Comparison of ENCODE assay signal across 8 mouse cellular contexts in the genomic region with DNA sequence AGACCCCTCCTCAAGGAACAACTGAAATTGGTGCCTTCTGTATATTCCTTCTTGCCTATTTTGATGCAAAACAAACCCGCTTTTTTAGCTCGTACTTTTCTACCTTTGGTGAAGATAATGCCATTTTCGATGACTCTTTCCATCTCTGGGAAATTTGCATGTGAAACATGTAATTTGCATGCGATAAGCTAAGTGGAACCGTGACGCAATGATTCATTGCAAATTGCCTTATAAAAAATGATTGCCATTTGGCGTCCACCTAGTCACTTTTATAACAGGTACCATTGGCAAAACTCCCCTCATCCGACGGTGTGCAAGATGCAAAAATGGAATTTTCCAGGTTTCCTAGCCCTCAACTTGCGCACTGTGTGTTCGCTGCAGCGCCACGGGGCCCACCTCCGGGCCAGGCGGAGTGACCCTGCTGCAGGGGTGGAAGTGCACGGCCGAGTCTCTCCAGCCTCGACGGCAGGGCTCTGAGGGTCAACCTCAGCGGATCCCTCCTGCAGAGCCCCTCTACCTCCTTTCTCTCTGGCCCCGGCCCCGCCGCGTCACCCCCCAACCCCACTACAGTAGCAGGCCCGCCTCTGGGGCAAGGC. TPM values are rescaled to one million over a fixed set of nuclear protein-coding genes. Genes with fewer than 3 reads are reported as not detected.
A peak's percentile ranks its signal among the peaks of the same experiment; 100 is the strongest.
DNase-seq lines count a peak whose midpoint lies in the region; ATAC-seq and TF ChIP-seq lines count a peak whose summit lies in the region.

No protein-coding gene starts in this region.

- no peak for TF ChIP-seq CTCF in heart, adult 2 months (IDR thresholded peaks at IDR 0.05)
- no peak for TF ChIP-seq CTCF in C2C12 (IDR thresholded peaks at IDR 0.05; ENCODE audit: control insufficient read depth, insufficient read depth, insufficient read length)

- peak overlapping the region; percentile 81 for H3K9ac ChIP-seq in heart, adult 2 months (ENCODE audit: low read depth, low read length)
- peak overlapping the region; percentile 80 for H3K9ac ChIP-seq in liver, embryonic 12.5 days
- peak overlapping the region; percentile 28; the same call in 1 of the 2 replicates for H3K9ac ChIP-seq in stomach, embryonic 14.5 days (replicated peaks; ENCODE audit: low read depth, low read length)

- intact Hi-C loops in heart, adult 2 months (cut with DNase I): loop anchor here (1.0 to 10.0 kb wide), 4 partner anchors 21 to 311 kb away; a partner anchor contains a TSS
- intact Hi-C loops in heart, postnatal 10 days (cut with DNase I): loop anchor here (1.0 kb wide), 1 partner anchor 21 kb away; no protein-coding TSS in a partner anchor

- no peaks in the 10 kb centered on the region for H3K79me2 ChIP-seq in heart, adult 2 months (replicated peaks; ENCODE audit: control insufficient read depth, insufficient read depth, low read length)
- no peaks in the 10 kb centered on the region for H3K79me2 ChIP-seq in C2C12 (ENCODE audit: control insufficient read depth, insufficient read depth)

- H3K36me3 ChIP-seq in heart, adult 2 months (ENCODE audit: control insufficient read depth, insufficient read depth, low read length): no peaks in the 10 kb centered on the region
- no peaks in the 10 kb centered on the region for H3K36me3 ChIP-seq in C2C12 (ENCODE audit: control insufficient read depth, insufficient read depth)
- no peaks in the 10 kb centered on the region for H3K36me3 ChIP-seq in forebrain, embryonic 10.5 days (replicated peaks)
- H3K36me3 ChIP-seq in liver, embryonic 12.5 days: no peaks in the 10 kb centered on the region
- H3K36me3 ChIP-seq in stomach, embryonic 14.5 days (ENCODE audit: control insufficient read depth, insufficient read depth, low read length): no peaks in the 10 kb centered on the region

- peak; percentile 66 for ATAC-seq in liver, embryonic 12.5 days
- ATAC-seq in stomach, embryonic 14.5 days (ENCODE audit: insufficient number of reproducible peaks, insufficient read depth, low FRiP score, low read depth): no peak; the same call in 1 of the 2 replicates

- peak overlapping the region; percentile 96 for H3K27ac ChIP-seq in heart, adult 2 months
- peak overlapping the region; percentile 91 for H3K27ac ChIP-seq in forebrain, embryonic 10.5 days
- H3K27ac ChIP-seq in liver, embryonic 12.5 days: peak overlapping the region; percentile 89
- H3K27ac ChIP-seq in stomach, embryonic 14.5 days (ENCODE audit: low read length): peak overlapping the region; percentile 85

- TF ChIP-seq EP300 in heart, adult 2 months (IDR thresholded peaks at IDR 0.05; ENCODE audit: insufficient read depth, low read depth, low read length): no peak

- H3K4me3 ChIP-seq in heart, adult 2 months: peak overlapping the region; percentile 49
- peak overlapping the region; percentile 48 for H3K4me3 ChIP-seq in C2C12 (ENCODE audit: insufficient read depth, poor library complexity, severe bottlenecking)
- peak overlapping the region; percentile 67 for H3K4me3 ChIP-seq in forebrain, embryonic 10.5 days
- H3K4me3 ChIP-seq in liver, embryonic 12.5 days: peak overlapping the region; percentile 74
- peak overlapping the region; percentile 55 for H3K4me3 ChIP-seq in stomach, embryonic 14.5 days (ENCODE audit: low read depth, low read length)

- no peaks in the 10 kb centered on the region; the same call in 1 of the 2 replicates for H3K4me1 ChIP-seq in heart, adult 2 months (ENCODE audit: control insufficient read depth, insufficient read depth, low read length)
- no peaks in the 10 kb centered on the region for H3K4me1 ChIP-seq in forebrain, embryonic 10.5 days
- H3K4me1 ChIP-seq in liver, embryonic 12.5 days: peaks cover 5% of the 10 kb centered on the region; the same call in 1 of the 2 replicates
- H3K4me1 ChIP-seq in stomach, embryonic 14.5 days (ENCODE audit: control insufficient read depth, insufficient read depth, low read length): no peaks in the 10 kb centered on the region

- no peaks in the 10 kb centered on the region for H3K9me3 ChIP-seq in forebrain, embryonic 10.5 days
- no peaks in the 10 kb centered on the region for H3K9me3 ChIP-seq in liver, embryonic 12.5 days (replicated peaks)
- H3K9me3 ChIP-seq in stomach, embryonic 14.5 days (ENCODE audit: control insufficient read depth, low read depth, low read length): no peaks in the 10 kb centered on the region

- no peaks in the 10 kb centered on the region for H3K79me3 ChIP-seq in C2C12 (ENCODE audit: low read depth)

- peak overlapping the region; percentile 55 for H3ac ChIP-seq in C2C12 (ENCODE audit: control insufficient read depth, insufficient read length, low read depth)

- no peak for DNase-seq in heart, adult 2 months
- DNase-seq in heart, postnatal 10 days: no peak
- no peak for DNase-seq in forebrain, embryonic 10.5 days (ENCODE audit: extremely low spot score, low spot score)
- DNase-seq in gastrocnemius, adult 8-10 months (ENCODE audit: low spot score in 2 of 2): no peak
- DNase-seq in right cerebral cortex, postnatal 25 days: no peak

- peak overlapping the region; percentile 82 for H3K4me2 ChIP-seq in liver, embryonic 12.5 days
- peak overlapping the region; percentile 46 for H3K4me2 ChIP-seq in stomach, embryonic 14.5 days (replicated peaks; ENCODE audit: low read depth, low read length)

- 13% methylated on average over 25 of the region's 25 CpGs for whole genome bisulfite sequencing in heart, adult 2 months
- whole genome bisulfite sequencing in forebrain, embryonic 10.5 days: 15% methylated on average over 23 of the region's 25 CpGs
- 5% methylated on average over 24 of the region's 25 CpGs for WGBS in liver, embryonic 12.5 days (ENCODE audit: insufficient replicate concordance)
- 11% methylated on average over 25 of the region's 25 CpGs for WGBS in stomach, embryonic 14.5 days

- TF ChIP-seq POLR2A in heart, adult 2 months (IDR thresholded peaks at IDR 0.05; ENCODE audit: insufficient read depth, low read depth, low read length): no peak

- no peaks in the 10 kb centered on the region for H3K27me3 ChIP-seq in heart, adult 2 months (ENCODE audit: control insufficient read depth, insufficient read depth, low read length)
- no peaks in the 10 kb centered on the region for H3K27me3 ChIP-seq in C2C12 (ENCODE audit: control insufficient read depth, insufficient read depth, insufficient read length)
- peaks cover 98% of the 10 kb centered on the region for H3K27me3 ChIP-seq in forebrain, embryonic 10.5 days (ENCODE audit: poor library complexity, severe bottlenecking)
- peaks cover 38% of the 10 kb centered on the region for H3K27me3 ChIP-seq in liver, embryonic 12.5 days (replicated peaks)
- no peaks in the 10 kb centered on the region; the same call in 1 of the 2 replicates for H3K27me3 ChIP-seq in stomach, embryonic 14.5 days (ENCODE audit: control insufficient read depth, insufficient read depth, low read length)

TF ChIP-seq in C2C12, 6 proteins besides CTCF, POLR2A, EP300 and RAD21:
- TF ChIP-seq MYOG (IDR thresholded peaks at IDR 0.05; ENCODE audit: control insufficient read depth, extremely low read depth, insufficient read length): no peak
- TF ChIP-seq USF1 (IDR thresholded peaks at IDR 0.05; ENCODE audit: low read depth): no peak
- TF ChIP-seq MAX (IDR thresholded peaks at IDR 0.05): no peak
- no peak for TF ChIP-seq MYOD1 (IDR thresholded peaks at IDR 0.05; ENCODE audit: control insufficient read depth, insufficient read length, low read depth)
- TF ChIP-seq FOSL1 (IDR thresholded peaks at IDR 0.05; ENCODE audit: insufficient read depth, low read length, poor library complexity, severe bottlenecking): no peak
- no peak for TF ChIP-seq CEBPB (IDR thresholded peaks at IDR 0.05; ENCODE audit: low read depth)

RNA-seq across cellular contexts. Expression of a gene that starts 0.4 kb away (rescaled TPM):
- 1 to 10 TPM; 6.1 to 9.1 TPM for total RNA-seq in heart, adult 2 months (2021)
- 3.4 TPM in 2 replicates for polyA plus RNA-seq in heart, adult 2 months (2012; rRNA removed)
- 10 to 100 TPM in 1 of 2 experiments, 1 to 10 TPM in 1; 9.1 to 11.5 TPM for total RNA-seq in heart, postnatal 10 days (2021)
- 2.4 TPM for polyA plus RNA-seq in C2C12 (2012; fragmentation: generic; extraction: Trizol)
- polyA plus RNA-seq in forebrain, embryonic 10.5 days (2016; fragmentation: Nextera tagmentation; extraction: Ambion mirVana): 7.8 and 8.1 TPM in 2 replicates
- polyA plus RNA-seq in liver, embryonic 12.5 days (2016; fragmentation: Nextera tagmentation; extraction: Ambion mirVana): 6.9 and 7.2 TPM in 2 replicates
- polyA plus RNA-seq in stomach, embryonic 14.5 days (2014; fragmentation: Nextera tagmentation; extraction: Ambion mirVana): 11.7 and 11.9 TPM in 2 replicates
- total RNA-seq in gastrocnemius, adult 8-10 months (2022): 1 to 10 TPM; 4.6 to 5.4 (median 4.7) TPM

RNA-seq across cellular contexts. Expression of a gene that starts 21.4 kb away (rescaled TPM):
- 100 to 1,000 TPM; 102 to 153 TPM for total RNA-seq in heart, adult 2 months (2021)
- 32.1 and 112 TPM in 2 replicates for polyA plus RNA-seq in heart, adult 2 months (2012; rRNA removed)
- total RNA-seq in heart, postnatal 10 days (2021): 100 to 1,000 TPM; 116 to 164 TPM
- 68.2 TPM for polyA plus RNA-seq in C2C12 (2012; fragmentation: generic; extraction: Trizol)
- polyA plus RNA-seq in forebrain, embryonic 10.5 days (2016; fragmentation: Nextera tagmentation; extraction: Ambion mirVana): 109 and 110 TPM in 2 replicates
- 68.6 and 73.0 TPM in 2 replicates for polyA plus RNA-seq in liver, embryonic 12.5 days (2016; fragmentation: Nextera tagmentation; extraction: Ambion mirVana)
- 74.1 and 103 TPM in 2 replicates for polyA plus RNA-seq in stomach, embryonic 14.5 days (2014; fragmentation: Nextera tagmentation; extraction: Ambion mirVana)
- 100 to 1,000 TPM in 2 of 4 experiments, 10 to 100 TPM in 2; 79.7 to 155 (median 99.2) TPM for total RNA-seq in gastrocnemius, adult 8-10 months (2022)

Comparison
In these comparisons a context has a peak if more than half of its experiments do, and no peak if none do; other contexts are left out.
1. H3K9ac ChIP-seq: peak in every context shown above with its lines; median percentile 81 in heart, adult 2 months; 80 in liver, embryonic 12.5 days; 28 in stomach, embryonic 14.5 days.